In genomic region chr9:108343331-108343730, GRCm38 (mm10) we compare ENCODE assay signal across 14 mouse cellular contexts. TPM values are rescaled to one million over a fixed set of nuclear protein-coding genes. Genes with fewer than 3 reads are reported as not detected.
DNase-seq lines count a peak whose midpoint lies in the region; ATAC-seq and TF ChIP-seq lines count a peak whose summit lies in the region.
"Had no signal": no experiment of that assay in that cellular context is flagged by ENCODE, and none has a peak within 500 bp of the region (broad histone marks: within the 10 kb centered on the region; RNA-seq: fewer than 3 reads in every experiment).

No protein-coding gene starts in this region.

- ATAC-seq in heart, embryonic 11.5 days (replicated peaks; ENCODE audit: insufficient number of reproducible peaks, low FRiP score, low TSS enrichment) = no peak
- no peak for ATAC-seq in liver, embryonic 12.5 days

- H3K4me3 ChIP-seq in heart, embryonic 11.5 days (ENCODE audit: low read depth, low read length) = no peak overlapping the region
- no peak overlapping the region for H3K4me3 ChIP-seq in bone marrow, adult 2 months (replicated peaks; ENCODE audit: control insufficient read depth, low read depth, low read length)
- no peak overlapping the region; the same call in 1 of the 2 replicates for H3K4me3 ChIP-seq in liver, embryonic 12.5 days
- H3K4me3 ChIP-seq: hindbrain, embryonic 12.5 days; midbrain, embryonic 12.5 days; neural tube, embryonic 12.5 days had no signal

- H3K9ac ChIP-seq in heart, embryonic 11.5 days (ENCODE audit: low read depth, low read length) = no peak overlapping the region; the same call in 1 of the 2 replicates
- peak overlapping the region; percentile 98 for H3K9ac ChIP-seq in liver, embryonic 12.5 days
- H3K9ac ChIP-seq: hindbrain, embryonic 12.5 days; midbrain, embryonic 12.5 days; neural tube, embryonic 12.5 days had no signal

- no peaks in the 10 kb centered on the region for H3K9me3 ChIP-seq in heart, embryonic 11.5 days (replicated peaks; ENCODE audit: control insufficient read depth, low read length)
- no peaks in the 10 kb centered on the region for H3K9me3 ChIP-seq in liver, embryonic 12.5 days (replicated peaks)
- H3K9me3 ChIP-seq: hindbrain, embryonic 12.5 days; midbrain, embryonic 12.5 days; neural tube, embryonic 12.5 days had no signal

- TF ChIP-seq CTCF in bone marrow, adult 2 months (IDR thresholded peaks at IDR 0.05; ENCODE audit: control insufficient read depth, insufficient read depth, low read length) = no peak

- 84% methylated on average over 3 of the region's 3 CpGs for WGBS in heart, embryonic 11.5 days (ENCODE audit: insufficient replicate concordance)
- 42% methylated on average over 3 of the region's 3 CpGs for WGBS in bone marrow, adult 2 months
- 68% methylated on average over 3 of the region's 3 CpGs for WGBS in liver, embryonic 12.5 days (ENCODE audit: insufficient replicate concordance)

- no peak for TF ChIP-seq POLR2A in bone marrow, adult 2 months (IDR thresholded peaks at IDR 0.05; ENCODE audit: borderline replicate concordance, control insufficient read depth, low read depth, low read length)

- 0 out of 2 replicates have a peak overlapping the region, but pooled peaks have one; percentile 22 for H3K27ac ChIP-seq in heart, embryonic 11.5 days (ENCODE audit: low read depth, low read length)
- H3K27ac ChIP-seq in bone marrow, adult 2 months (ENCODE audit: control insufficient read depth, insufficient read depth, low read depth, low read length, poor library complexity) = peak overlapping the region; percentile 80
- H3K27ac ChIP-seq in liver, embryonic 12.5 days = peak overlapping the region; percentile 100
- H3K27ac ChIP-seq: hindbrain, embryonic 12.5 days; midbrain, embryonic 12.5 days; neural tube, embryonic 12.5 days had no signal

- peaks cover 25% of the 10 kb centered on the region for H3K4me1 ChIP-seq in heart, embryonic 11.5 days (ENCODE audit: control insufficient read depth, insufficient read depth, low read length)
- peaks cover 7% of the 10 kb centered on the region for H3K4me1 ChIP-seq in bone marrow, adult 2 months (ENCODE audit: control insufficient read depth, insufficient read depth, low read length)
- H3K4me1 ChIP-seq in liver, embryonic 12.5 days = peaks cover 71% of the 10 kb centered on the region

- no peak for DNase-seq in heart, adult 18-20 months
- DNase-seq in 416B (ENCODE audit: low read depth) = peak; percentile 34
- no peak for DNase-seq in frontal cortex, postnatal 14 days (ENCODE audit: low spot score in 2 of 2)
- DNase-seq in layer of hippocampus, adult 9-11 months = no peak
- no peak for DNase-seq in urinary bladder, adult 18-20 months (ENCODE audit: low spot score in 2 of 2)
- DNase-seq: cerebellum, postnatal 14 days; right cerebral cortex, adult 18-20 months had no signal

- H3K27me3 ChIP-seq in heart, embryonic 11.5 days (ENCODE audit: control insufficient read depth, insufficient read depth, low read length) = no peaks in the 10 kb centered on the region
- H3K27me3 ChIP-seq in liver, embryonic 12.5 days (replicated peaks) = no peaks in the 10 kb centered on the region
- H3K27me3 ChIP-seq: CH12.LX; hindbrain, embryonic 12.5 days; midbrain, embryonic 12.5 days; neural tube, embryonic 12.5 days had no signal

- no peaks in the 10 kb centered on the region for H3K36me3 ChIP-seq in heart, embryonic 11.5 days (ENCODE audit: control insufficient read depth, insufficient read depth, low read length)
- peaks cover 29% of the 10 kb centered on the region for H3K36me3 ChIP-seq in liver, embryonic 12.5 days
- H3K36me3 ChIP-seq: hindbrain, embryonic 12.5 days; midbrain, embryonic 12.5 days; neural tube, embryonic 12.5 days had no signal

- no peak overlapping the region for H3K4me2 ChIP-seq in heart, embryonic 11.5 days
- peak overlapping the region; percentile 71 for H3K4me2 ChIP-seq in liver, embryonic 12.5 days
- H3K4me2 ChIP-seq: hindbrain, embryonic 12.5 days; midbrain, embryonic 12.5 days; neural tube, embryonic 12.5 days had no signal

RNA-seq across cellular contexts. Expression of gene Usp4, which starts 4.3 kb away (rescaled TPM):
- polyA plus RNA-seq in heart, embryonic 11.5 days (2014; fragmentation: Nextera tagmentation; extraction: Ambion mirVana) = 100.0 and 113 TPM in 2 replicates
- total RNA-seq in heart, adult 18-20 months (2021) = 10 to 100 TPM; 74.3 to 79.6 TPM
- 102 and 256 TPM in 2 replicates for polyA plus RNA-seq in bone marrow, adult 2 months (2011; ENCODE audit: insufficient read depth, insufficient read length, low replicate concordance, missing spikeins)
- 87.4 and 92.1 TPM in 2 replicates for polyA plus RNA-seq in liver, embryonic 12.5 days (2016; fragmentation: Nextera tagmentation; extraction: Ambion mirVana)

RNA-seq across cellular contexts. Expression of gene Gpx1, which starts 4.6 kb away (rescaled TPM):
- polyA plus RNA-seq in heart, embryonic 11.5 days (2014; fragmentation: Nextera tagmentation; extraction: Ambion mirVana) = 1,289 and 1,462 TPM in 2 replicates
- total RNA-seq in heart, adult 18-20 months (2021) = 100 to 1,000 TPM in 1 of 2 experiments, 10 to 100 TPM in 1; 86.8 to 111 TPM
- 1,398 and 2,156 TPM in 2 replicates for polyA plus RNA-seq in bone marrow, adult 2 months (2011; ENCODE audit: insufficient read depth, insufficient read length, low replicate concordance, missing spikeins)
- polyA plus RNA-seq in liver, embryonic 12.5 days (2016; fragmentation: Nextera tagmentation; extraction: Ambion mirVana) = 5,938 and 5,957 TPM in 2 replicates

RNA-seq across cellular contexts. Expression of gene Tcta, which starts 37.4 kb away (rescaled TPM):
- polyA plus RNA-seq in heart, embryonic 11.5 days (2014; fragmentation: Nextera tagmentation; extraction: Ambion mirVana) = 28.5 and 34.7 TPM in 2 replicates
- 10 to 100 TPM; 67.6 to 76.8 TPM for total RNA-seq in heart, adult 18-20 months (2021)
- 5.6 and 13.2 TPM in 2 replicates for polyA plus RNA-seq in bone marrow, adult 2 months (2011; ENCODE audit: insufficient read depth, insufficient read length, low replicate concordance, missing spikeins)
- 13.4 TPM in 2 replicates for polyA plus RNA-seq in liver, embryonic 12.5 days (2016; fragmentation: Nextera tagmentation; extraction: Ambion mirVana)

RNA-seq across cellular contexts. Expression of gene Rhoa, which starts 37.4 kb away (rescaled TPM):
- polyA plus RNA-seq in heart, embryonic 11.5 days (2014; fragmentation: Nextera tagmentation; extraction: Ambion mirVana) = 252 and 277 TPM in 2 replicates
- 100 to 1,000 TPM; 229 to 232 TPM for total RNA-seq in heart, adult 18-20 months (2021)
- polyA plus RNA-seq in bone marrow, adult 2 months (2011; ENCODE audit: insufficient read depth, insufficient read length, low replicate concordance, missing spikeins) = 138 and 223 TPM in 2 replicates
- 249 and 259 TPM in 2 replicates for polyA plus RNA-seq in liver, embryonic 12.5 days (2016; fragmentation: Nextera tagmentation; extraction: Ambion mirVana)

RNA-seq across cellular contexts. Expression of gene Amt, which starts 46.7 kb away (rescaled TPM):
- polyA plus RNA-seq in heart, embryonic 11.5 days (2014; fragmentation: Nextera tagmentation; extraction: Ambion mirVana) = 12.9 and 15.3 TPM in 2 replicates
- total RNA-seq in heart, adult 18-20 months (2021) = 1 to 10 TPM; 5.0 to 5.8 TPM
- 1.7 and 15.2 TPM in 2 replicates for polyA plus RNA-seq in bone marrow, adult 2 months (2011; ENCODE audit: insufficient read depth, insufficient read length, low replicate concordance, missing spikeins)
- 10.9 and 12.9 TPM in 2 replicates for polyA plus RNA-seq in liver, embryonic 12.5 days (2016; fragmentation: Nextera tagmentation; extraction: Ambion mirVana)

Comparison
In these comparisons a context has a peak if more than half of its experiments do, and no peak if none do; other contexts are left out.
1. H3K27ac ChIP-seq: peak in every context shown above with its lines; median percentile 100 in liver, embryonic 12.5 days; 80 in bone marrow, adult 2 months; 22 in heart, embryonic 11.5 days.